Comparison of ENCODE assay signal across 28 mouse cellular contexts in the genomic region with DNA sequence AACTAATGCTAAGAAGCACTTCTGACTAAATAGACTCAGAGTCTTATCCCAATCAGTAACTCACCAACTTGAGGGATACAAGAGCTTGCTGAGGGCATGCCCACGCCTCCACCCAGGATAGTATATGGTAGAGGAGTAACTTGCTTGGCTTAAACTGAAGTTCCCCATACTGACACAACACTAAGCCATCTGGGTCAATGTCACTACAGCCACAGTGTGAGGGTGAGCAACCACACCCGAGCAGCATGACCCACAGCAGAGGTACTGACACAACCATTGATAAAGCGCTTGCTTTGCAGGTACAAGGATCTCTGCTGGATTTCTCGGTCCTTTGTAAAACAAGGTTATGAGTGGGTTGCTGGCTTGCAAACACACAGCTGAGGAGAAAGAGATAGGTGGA.
"Had no signal": no experiment of that assay in that cellular context is flagged by ENCODE, and none has a peak within 500 bp of the region (broad histone marks: within the 10 kb centered on the region; RNA-seq: fewer than 3 reads in every experiment).

No protein-coding gene starts in this region.

- H3K27me3 ChIP-seq: limb, embryonic 12.5 days; limb, embryonic 13.5 days; limb, embryonic 15.5 days; liver, embryonic 12.5 days; liver, embryonic 13.5 days; liver, embryonic 15.5 days; lung, embryonic 15.5 days; megakaryocyte, embryonic 14.5 days; midbrain, embryonic 13.5 days; midbrain, embryonic 15.5 days had no signal

- H3K4me1 ChIP-seq: limb, embryonic 12.5 days; limb, embryonic 13.5 days; limb, embryonic 15.5 days; liver, embryonic 12.5 days; liver, embryonic 13.5 days; liver, embryonic 15.5 days; lung, embryonic 15.5 days; megakaryocyte, embryonic 14.5 days had no signal

- H3K4me3 ChIP-seq: limb, embryonic 10.5 days; limb, embryonic 12.5 days; limb, embryonic 13.5 days; limb, embryonic 15.5 days; liver, embryonic 12.5 days; liver, embryonic 13.5 days; liver, embryonic 15.5 days; lung, embryonic 15.5 days; midbrain, embryonic 10.5 days; midbrain, embryonic 12.5 days; midbrain, embryonic 13.5 days; midbrain, embryonic 15.5 days; myocyte; neural tube, embryonic 12.5 days had no signal

- H3K9ac ChIP-seq: limb, embryonic 12.5 days; limb, embryonic 13.5 days; limb, embryonic 15.5 days; liver, embryonic 12.5 days; liver, embryonic 13.5 days; liver, embryonic 14.5 days; liver, embryonic 15.5 days; liver, postnatal 0 days; lung, embryonic 14.5 days; lung, embryonic 15.5 days; midbrain, embryonic 12.5 days; midbrain, embryonic 13.5 days; midbrain, embryonic 15.5 days; neural tube, embryonic 12.5 days had no signal

- H3K27ac ChIP-seq: limb, embryonic 10.5 days; limb, embryonic 12.5 days; limb, embryonic 13.5 days; limb, embryonic 15.5 days; liver, embryonic 12.5 days; liver, embryonic 13.5 days; liver, embryonic 14.5 days; liver, embryonic 15.5 days; lung, embryonic 15.5 days; macrophage; midbrain, embryonic 10.5 days; midbrain, embryonic 12.5 days; midbrain, embryonic 13.5 days; midbrain, embryonic 15.5 days; neural tube, embryonic 12.5 days had no signal

- DNase-seq: left cerebral cortex, postnatal 4 days; liver; liver, embryonic 13.5 days; liver, postnatal 0 days; lung, adult 18-20 months; lung, adult 2 months; lung, embryonic 14.5 days; lung, postnatal 10 days; lung, postnatal 14 days; lung, postnatal 36 days; lung, postnatal 4 days; midbrain, embryonic 14.5 days had no signal

- H3K36me3 ChIP-seq: limb, embryonic 10.5 days; limb, embryonic 12.5 days; limb, embryonic 13.5 days; limb, embryonic 15.5 days; liver, embryonic 12.5 days; liver, embryonic 13.5 days; liver, embryonic 15.5 days; lung, embryonic 15.5 days; midbrain, embryonic 10.5 days; midbrain, embryonic 12.5 days; midbrain, embryonic 13.5 days; midbrain, embryonic 15.5 days; neural tube, embryonic 12.5 days had no signal
